Mouse (Mus musculus): Measurements from ENCODE around the gene Myo5a. TPM values are rescaled to one million over a fixed set of nuclear protein-coding genes. Genes with fewer than 3 reads are reported as not detected.

Myo5a gene
- polyA plus RNA-seq, 1 experiment, result 14.0 TPM

GRCm38 (mm10) chr9:75196335-75196734, 125.5 kb downstream of the Myo5a start:
- 48% methylated on average over 2 of the region's 2 CpGs for WGBS
- no peak for DNase-seq
- Histone ChIP-seq H3K4me3 (ENCODE audit: insufficient read depth, low read depth, low read length) (no peak overlapping the region), H3K36me3 (ENCODE audit: control insufficient read depth, insufficient read depth, low read length) (no peaks in the 10 kb centered on the region), H3K4me1 (ENCODE audit: control insufficient read depth, insufficient read depth, low read length) (no peaks in the 10 kb centered on the region), H3K27me3 (replicated peaks; ENCODE audit: control insufficient read depth, insufficient read depth, low read length) (no peaks in the 10 kb centered on the region), H3K27ac (ENCODE audit: insufficient read depth, low read depth, low read length) (no peak overlapping the region)
- TF ChIP-seq POLR2A (IDR thresholded peaks at IDR 0.05; ENCODE audit: low read depth, low read length) (no peak), CTCF (conservative IDR thresholded peaks at IDR 0.05; ENCODE audit: insufficient read depth, insufficient read length, low read depth, low read length) (no peak)

DNA sequence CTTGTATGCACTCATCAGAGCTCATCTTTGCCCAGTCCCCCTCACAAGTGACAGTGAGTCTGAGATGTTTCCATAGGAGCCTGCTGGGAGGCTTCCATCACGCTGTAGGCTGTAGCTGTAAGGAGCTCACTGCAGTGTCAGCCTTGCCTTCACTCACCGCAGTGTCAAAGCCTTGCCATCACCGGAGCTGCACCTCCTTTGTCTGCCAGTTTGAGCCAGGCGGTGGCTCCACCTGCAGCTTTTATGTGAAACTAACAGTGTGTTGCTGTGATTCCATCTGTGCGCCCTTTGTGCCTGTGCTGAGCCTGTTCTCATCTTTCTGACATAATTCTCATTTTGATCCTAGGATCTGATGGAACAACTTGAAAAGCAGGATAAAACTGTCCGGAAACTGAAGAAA, 126.5 kb downstream of the Myo5a start:
- Histone ChIP-seq H3K36me3 (ENCODE audit: control insufficient read depth, insufficient read depth, low read length) (no peaks in the 10 kb centered on the region), H3K4me3 (ENCODE audit: insufficient read depth, low read depth, low read length) (no peak overlapping the region), H3K4me1 (ENCODE audit: control insufficient read depth, insufficient read depth, low read length) (no peaks in the 10 kb centered on the region), H3K27me3 (replicated peaks; ENCODE audit: control insufficient read depth, insufficient read depth, low read length) (no peaks in the 10 kb centered on the region), H3K27ac (ENCODE audit: insufficient read depth, low read depth, low read length) (no peak overlapping the region)
- WGBS, result 57% methylated on average over 6 of the region's 6 CpGs
- peak; percentile 41 for DNase-seq
- TF ChIP-seq CTCF (conservative IDR thresholded peaks at IDR 0.05; ENCODE audit: insufficient read depth, insufficient read length, low read depth, low read length), result peak; percentile 55; the same call in 1 of the 2 replicates
- no peak for TF ChIP-seq POLR2A (IDR thresholded peaks at IDR 0.05; ENCODE audit: low read depth, low read length)

- 97% methylated on average over 1 of the region's 1 CpGs for WGBS
- no peak for TF ChIP-seq CTCF (conservative IDR thresholded peaks at IDR 0.05; ENCODE audit: insufficient read depth, insufficient read length, low read depth, low read length)
- no peak for TF ChIP-seq POLR2A (IDR thresholded peaks at IDR 0.05; ENCODE audit: low read depth, low read length)
- H3K4me3 ChIP-seq (ENCODE audit: insufficient read depth, low read depth, low read length), result no peak overlapping the region
- DNase-seq, result no peak
- H3K27ac ChIP-seq (ENCODE audit: insufficient read depth, low read depth, low read length), result no peak overlapping the region
- no peaks in the 10 kb centered on the region for H3K4me1 ChIP-seq (ENCODE audit: control insufficient read depth, insufficient read depth, low read length)
- H3K27me3 ChIP-seq (replicated peaks; ENCODE audit: control insufficient read depth, insufficient read depth, low read length), result no peaks in the 10 kb centered on the region
- no peaks in the 10 kb centered on the region; the same call in 1 of the 2 replicates for H3K36me3 ChIP-seq (ENCODE audit: control insufficient read depth, insufficient read depth, low read length)
Observed at GRCm38 (mm10) chr9:75201506-75201905, 130.7 kb downstream of the Myo5a start.

GRCm38 (mm10) chr9:75202036-75202435, 131.2 kb downstream of the Myo5a start:
- no peak for DNase-seq
- no peak overlapping the region for H3K4me3 ChIP-seq (ENCODE audit: insufficient read depth, low read depth, low read length)
- 94% methylated on average over 2 of the region's 2 CpGs for WGBS

DNA sequence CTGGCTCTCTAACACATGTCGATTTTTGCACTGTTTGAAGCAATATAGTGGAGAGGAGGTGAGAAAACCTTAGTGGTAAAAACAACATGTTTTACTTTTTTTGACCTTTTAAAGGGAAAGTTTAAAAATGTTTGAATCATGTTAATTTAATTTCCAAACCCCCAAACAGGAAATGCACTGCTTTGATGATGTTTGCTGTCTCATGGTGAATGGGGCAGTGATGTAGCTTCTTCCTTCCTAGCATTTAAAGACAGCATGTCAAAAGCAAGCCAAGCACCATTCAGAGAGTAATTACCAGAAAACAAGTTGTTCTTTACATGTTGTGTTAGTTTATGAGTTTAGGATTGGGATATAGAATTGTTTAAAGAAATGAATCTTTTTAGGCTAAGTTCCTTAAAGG, 138.4 kb downstream of the Myo5a start:
- WGBS, result 77% methylated on average over 1 of the region's 1 CpGs
- no peak overlapping the region for H3K4me3 ChIP-seq (ENCODE audit: insufficient read depth, low read depth, low read length)
- TF ChIP-seq CTCF (conservative IDR thresholded peaks at IDR 0.05; ENCODE audit: insufficient read depth, insufficient read length, low read depth, low read length) (no peak), POLR2A (IDR thresholded peaks at IDR 0.05; ENCODE audit: low read depth, low read length) (no peak)
- no peak for DNase-seq
- no peaks in the 10 kb centered on the region for H3K27me3 ChIP-seq (replicated peaks; ENCODE audit: control insufficient read depth, insufficient read depth, low read length)
- H3K27ac ChIP-seq (ENCODE audit: insufficient read depth, low read depth, low read length), result no peak overlapping the region
- H3K36me3 ChIP-seq (ENCODE audit: control insufficient read depth, insufficient read depth, low read length), result no peaks in the 10 kb centered on the region
- H3K4me1 ChIP-seq (ENCODE audit: control insufficient read depth, insufficient read depth, low read length), result no peaks in the 10 kb centered on the region

More at GRCm38 (mm10) chr9:75202036-75202435, 131.2 kb downstream of the Myo5a start:
- Histone ChIP-seq H3K4me1 (ENCODE audit: control insufficient read depth, insufficient read depth, low read length) (no peaks in the 10 kb centered on the region), H3K27ac (ENCODE audit: insufficient read depth, low read depth, low read length) (no peak overlapping the region), H3K36me3 (ENCODE audit: control insufficient read depth, insufficient read depth, low read length) (no peaks in the 10 kb centered on the region; the same call in 1 of the 2 replicates), H3K27me3 (replicated peaks; ENCODE audit: control insufficient read depth, insufficient read depth, low read length) (no peaks in the 10 kb centered on the region)
- TF ChIP-seq CTCF (conservative IDR thresholded peaks at IDR 0.05; ENCODE audit: insufficient read depth, insufficient read length, low read depth, low read length) (no peak), POLR2A (IDR thresholded peaks at IDR 0.05; ENCODE audit: low read depth, low read length) (no peak)

GRCm38 (mm10) chr9:75210269-75210668, 139.5 kb downstream of the Myo5a start:
- WGBS, result 78% methylated on average over 2 of the region's 2 CpGs
- no peaks in the 10 kb centered on the region for H3K27me3 ChIP-seq (replicated peaks; ENCODE audit: control insufficient read depth, insufficient read depth, low read length)
- no peak for TF ChIP-seq CTCF (conservative IDR thresholded peaks at IDR 0.05; ENCODE audit: insufficient read depth, insufficient read length, low read depth, low read length)
- TF ChIP-seq POLR2A (IDR thresholded peaks at IDR 0.05; ENCODE audit: low read depth, low read length), result no peak
- no peaks in the 10 kb centered on the region for H3K4me1 ChIP-seq (ENCODE audit: control insufficient read depth, insufficient read depth, low read length)
- H3K27ac ChIP-seq (ENCODE audit: insufficient read depth, low read depth, low read length), result no peak overlapping the region
- no peak for DNase-seq
- no peaks in the 10 kb centered on the region for H3K36me3 ChIP-seq (ENCODE audit: control insufficient read depth, insufficient read depth, low read length)
- no peak overlapping the region for H3K4me3 ChIP-seq (ENCODE audit: insufficient read depth, low read depth, low read length)

DNA sequence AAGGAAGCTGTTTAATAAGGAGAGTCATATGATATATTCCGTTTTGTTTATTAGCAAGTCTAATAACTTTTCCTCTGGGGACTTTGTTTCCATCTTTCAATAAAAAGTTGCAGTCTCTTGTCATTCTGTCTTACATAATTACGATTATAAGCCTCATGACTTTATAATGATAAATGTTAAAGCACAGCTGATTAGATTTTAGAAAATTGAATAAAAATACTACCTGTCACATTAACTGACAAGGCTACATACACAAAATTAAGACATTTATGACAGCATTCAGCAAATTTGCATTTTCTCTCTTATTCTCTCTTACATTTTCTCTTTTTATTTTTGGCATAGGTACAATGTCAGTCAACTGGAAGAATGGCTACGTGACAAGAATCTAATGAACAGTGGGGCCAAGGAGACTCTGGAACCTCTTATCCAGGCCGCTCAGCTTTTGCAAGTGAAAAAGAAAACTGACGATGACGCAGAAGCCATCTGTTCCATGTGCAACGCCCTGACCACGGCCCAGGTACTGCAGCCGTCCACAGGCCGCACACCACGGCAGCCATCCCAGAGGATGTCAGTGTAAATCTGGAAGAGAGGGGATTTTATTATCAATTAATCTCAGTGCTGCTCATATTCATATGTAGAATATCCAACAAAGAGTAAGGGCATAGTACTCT, 144.1 kb downstream of the Myo5a start:
- no peaks in the 10 kb centered on the region for H3K36me3 ChIP-seq (ENCODE audit: control insufficient read depth, insufficient read depth, low read length)
- 83% methylated on average over 11 of the region's 11 CpGs for WGBS
- TF ChIP-seq POLR2A (IDR thresholded peaks at IDR 0.05; ENCODE audit: low read depth, low read length) (no peak), CTCF (conservative IDR thresholded peaks at IDR 0.05; ENCODE audit: insufficient read depth, insufficient read length, low read depth, low read length) (no peak)

More for the DNA sequence above, 144.1 kb downstream of the Myo5a start:
- Histone ChIP-seq H3K27me3 (replicated peaks; ENCODE audit: control insufficient read depth, insufficient read depth, low read length) (no peaks in the 10 kb centered on the region), H3K4me1 (ENCODE audit: control insufficient read depth, insufficient read depth, low read length) (no peaks in the 10 kb centered on the region), H3K4me3 (ENCODE audit: insufficient read depth, low read depth, low read length) (no peak overlapping the region), H3K27ac (ENCODE audit: insufficient read depth, low read depth, low read length) (no peak overlapping the region)
- DNase-seq, result no peak
